Mouse (Mus musculus): ENCODE results near the gene Iqsec1.

GRCm38 (mm10) chr6:91000819-91001525, 12.5 kb upstream of the Iqsec1 start:
- no peak for TF ChIP-seq RCOR1 (conservative IDR thresholded peaks at IDR 0.05; ENCODE audit: low read depth, low read length)
- TF ChIP-seq ZNF384 (IDR thresholded peaks at IDR 0.05; ENCODE audit: low read depth, low read length): no peak
- TF ChIP-seq EP300 (IDR thresholded peaks at IDR 0.05; ENCODE audit: low read length): no peak
- no peak for TF ChIP-seq POLR2A (IDR thresholded peaks at IDR 0.05; ENCODE audit: low read depth, low read length)
- no peak for TF ChIP-seq CTCF (conservative IDR thresholded peaks at IDR 0.05 in 1 of 2, IDR thresholded peaks at IDR 0.05 in 1 of 2; ENCODE audit: low read depth in 2 of 2, low read length in 2 of 2)
